Mouse (Mus musculus) E14TG2a.4 (cell line): Measurements from ENCODE around the gene Hdac10.

Experiments
- CTCF ChIP-seq: conservative IDR thresholded peaks from 2 replicates; pipeline ENCODE4 v1.5.1; 2014; ENCODE audit warnings: low read length
- NANOG ChIP-seq: IDR thresholded peaks from 2 replicates; pipeline ENCODE4 v1.6.1; 2014; ENCODE audit warnings: borderline replicate concordance, low read length, mixed read lengths
- POU5F1 ChIP-seq: IDR thresholded peaks from 2 replicates; pipeline ENCODE4 v1.6.1; 2014; ENCODE audit warnings: low read length, borderline replicate concordance

- TF ChIP-seq CTCF (no peak), NANOG (no peak), POU5F1 (no peak)
These were observed 30.0 kb upstream of the Hdac10 start for GRCm38 (mm10) chr15:89158516-89158915.
